Mouse (Mus musculus) megakaryocyte progenitor cell, adult 5-6 weeks (primary cell): ENCODE measurements around the gene Gabrb1. TPM values are rescaled to one million over a fixed set of nuclear protein-coding genes. Genes with fewer than 3 reads are reported as not detected.

Experiments used
- ATAC-seq: replicated peaks from 2 replicates; pipeline ENCODE4 v1.8.0; 2016; ENCODE audit warnings: mild to moderate bottlenecking, moderate TSS enrichment, inconsistent platforms; ENCODE audit not compliant: poor library complexity
- total RNA-seq, 2 experiments: library from RNA; stranded (forward) in 1 of 2; stranded (reverse) in 1 of 2; fragments of 157-497, 149-512 nt in 1 of 2; fragments of 200-1000 nt in 1 of 2; gene quantifications; 2 replicates each; pipeline versions ENCODE4 v1.2.3 to v1.2.4; 2015 to 2017

The Gabrb1 gene
- total RNA-seq, 2 experiments from 2014 or later: not detected

- ATAC-seq: no peak
These were observed 170.4 kb downstream of the Gabrb1 start for GRCm38 (mm10) chr5:71828342-71828741.

- ATAC-seq: no peak
These were observed 171.1 kb downstream of the Gabrb1 start for GRCm38 (mm10) chr5:71828996-71829395.

- ATAC-seq: no peak
These were observed 172.4 kb downstream of the Gabrb1 start for GRCm38 (mm10) chr5:71830342-71830741.

GRCm38 (mm10) chr5:71842241-71842640 is 184.3 kb downstream of the Gabrb1 start:
- no peak for ATAC-seq

GRCm38 (mm10) chr5:71898214-71898613 is 240.3 kb downstream of the Gabrb1 start:
- ATAC-seq: no peak

- no peak for ATAC-seq
These were observed 245.5 kb downstream of the Gabrb1 start for GRCm38 (mm10) chr5:71903399-71903798.

- no peak for ATAC-seq
These were observed 256.1 kb downstream of the Gabrb1 start for GRCm38 (mm10) chr5:71914028-71914427.

- ATAC-seq: no peak
These were observed 257.8 kb downstream of the Gabrb1 start for GRCm38 (mm10) chr5:71915711-71916110.

- ATAC-seq: no peak
These were observed 259.3 kb downstream of the Gabrb1 start for GRCm38 (mm10) chr5:71917206-71917605.

- no peak for ATAC-seq
These were observed 265.7 kb downstream of the Gabrb1 start for GRCm38 (mm10) chr5:71923636-71924035.

GRCm38 (mm10) chr5:71926336-71926735 is 268.4 kb downstream of the Gabrb1 start:
- no peak for ATAC-seq

GRCm38 (mm10) chr5:71930036-71930435 is 272.1 kb downstream of the Gabrb1 start:
- ATAC-seq: no peak

- no peak for ATAC-seq
These were observed 293.5 kb downstream of the Gabrb1 start for GRCm38 (mm10) chr5:71951398-71951797.

GRCm38 (mm10) chr5:71955070-71955685 is 297.3 kb downstream of the Gabrb1 start:
- ATAC-seq: no peak

- no peak for ATAC-seq
These were observed 307.0 kb downstream of the Gabrb1 start for GRCm38 (mm10) chr5:71964876-71965432.

GRCm38 (mm10) chr5:71965529-71965928 is 307.6 kb downstream of the Gabrb1 start:
- no peak for ATAC-seq

- no peak for ATAC-seq
These were observed 312.4 kb downstream of the Gabrb1 start for GRCm38 (mm10) chr5:71970140-71970800.

GRCm38 (mm10) chr5:71972831-71973230 is 314.9 kb downstream of the Gabrb1 start:
- ATAC-seq: no peak

GRCm38 (mm10) chr5:71976133-71976532 is 318.2 kb downstream of the Gabrb1 start:
- ATAC-seq: no peak

- no peak for ATAC-seq
These were observed 318.7 kb downstream of the Gabrb1 start for GRCm38 (mm10) chr5:71976571-71977061.

GRCm38 (mm10) chr5:71986561-71986960 is 328.6 kb downstream of the Gabrb1 start:
- no peak for ATAC-seq

GRCm38 (mm10) chr5:71986983-71987398 is 329.1 kb downstream of the Gabrb1 start:
- ATAC-seq: no peak
